Mouse (Mus musculus): ENCODE measurements around the gene Kbtbd12. TPM values are rescaled to one million over a fixed set of nuclear protein-coding genes. Genes with fewer than 3 reads are reported as not detected.

The Kbtbd12 gene
- polyA plus RNA-seq, 1 experiment from 2014 or later, result 0.28 TPM

DNA sequence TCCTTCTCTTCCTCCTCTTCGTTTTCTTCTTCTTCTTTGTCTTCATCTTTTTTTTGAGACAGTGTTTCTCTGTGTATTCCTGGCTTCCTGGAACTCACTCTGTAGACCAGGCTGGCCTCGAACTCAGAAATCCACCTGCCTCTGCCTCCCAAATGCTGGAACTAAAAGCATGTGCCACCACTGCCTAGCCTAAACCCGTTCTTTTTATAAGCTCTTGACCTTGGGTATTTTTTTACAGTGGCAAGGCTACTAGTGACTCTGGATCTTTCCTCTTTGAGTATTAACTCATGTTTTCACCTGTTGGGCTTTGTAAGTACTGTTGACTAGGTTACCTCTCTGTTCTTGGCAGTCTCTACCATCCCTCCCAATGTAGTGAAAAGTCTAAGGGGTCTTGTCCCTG, 114.7 kb downstream of the Kbtbd12 start:
- H3K9ac ChIP-seq (ENCODE audit: low read length), result no peak overlapping the region
- no peak overlapping the region for H3K27ac ChIP-seq (replicated peaks)
- no peak overlapping the region for H3K4me3 ChIP-seq (ENCODE audit: low read depth, low read length)
- no peaks in the 10 kb centered on the region for H3K27me3 ChIP-seq (ENCODE audit: control insufficient read depth, insufficient read depth, low read length)
- H3K36me3 ChIP-seq (ENCODE audit: control insufficient read depth, insufficient read depth, low read length), result no peaks in the 10 kb centered on the region
- TF ChIP-seq EP300 (optimal IDR thresholded peaks at IDR 0.05) (no peak), CTCF (IDR thresholded peaks at IDR 0.05; ENCODE audit: low read depth) (no peak)
- no peak overlapping the region for H3K4me2 ChIP-seq (replicated peaks; ENCODE audit: low read depth)
- no peak for DNase-seq (ENCODE audit: low spot score)
- 64% methylated on average over 3 of the region's 3 CpGs for WGBS
- no peaks in the 10 kb centered on the region for H3K4me1 ChIP-seq (replicated peaks; ENCODE audit: control insufficient read depth, insufficient read depth)
- H3K9me3 ChIP-seq (ENCODE audit: control insufficient read depth, low read length), result no peaks in the 10 kb centered on the region
- ATAC-seq (ENCODE audit: low FRiP score, low TSS enrichment), result no peak

GRCm38 (mm10) chr6:88522606-88523005, 115.1 kb downstream of the Kbtbd12 start:
- DNase-seq (ENCODE audit: low spot score), result no peak
- no peak overlapping the region for H3K27ac ChIP-seq (replicated peaks)
- no peak overlapping the region for H3K4me2 ChIP-seq (replicated peaks; ENCODE audit: low read depth)
- no peak for ATAC-seq (ENCODE audit: low FRiP score, low TSS enrichment)
- H3K4me3 ChIP-seq (ENCODE audit: low read depth, low read length), result no peak overlapping the region
- H3K27me3 ChIP-seq (ENCODE audit: control insufficient read depth, insufficient read depth, low read length), result no peaks in the 10 kb centered on the region
- no peak overlapping the region for H3K9ac ChIP-seq (ENCODE audit: low read length)
- 49% methylated on average over 3 of the region's 3 CpGs for WGBS
- TF ChIP-seq CTCF (IDR thresholded peaks at IDR 0.05; ENCODE audit: low read depth), result no peak
- no peak for TF ChIP-seq EP300 (optimal IDR thresholded peaks at IDR 0.05)
- H3K36me3 ChIP-seq (ENCODE audit: control insufficient read depth, insufficient read depth, low read length), result no peaks in the 10 kb centered on the region
- H3K4me1 ChIP-seq (replicated peaks; ENCODE audit: control insufficient read depth, insufficient read depth), result no peaks in the 10 kb centered on the region
- no peaks in the 10 kb centered on the region for H3K9me3 ChIP-seq (ENCODE audit: control insufficient read depth, low read length)

DNA sequence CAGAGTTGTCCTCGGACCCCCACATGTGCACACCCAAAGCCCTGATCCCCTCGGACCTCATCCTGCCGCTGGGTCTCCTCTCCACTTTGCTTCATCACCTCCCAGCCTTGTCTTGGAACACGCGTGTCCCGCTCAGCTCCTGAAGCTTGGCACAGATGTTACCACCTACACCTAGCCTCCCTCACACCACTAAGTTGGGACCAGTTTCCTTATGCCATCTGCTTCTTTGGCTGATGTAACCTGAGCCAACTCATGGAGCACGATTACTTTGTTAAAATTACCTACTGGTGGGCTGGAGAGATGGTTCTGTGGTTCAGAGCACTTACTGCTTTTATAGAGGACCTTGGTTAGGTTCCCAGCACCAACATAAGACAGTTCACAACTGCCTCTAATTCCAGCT, 115.9 kb downstream of the Kbtbd12 start:
- Histone ChIP-seq H3K4me1 (replicated peaks; ENCODE audit: control insufficient read depth, insufficient read depth) (peaks cover 4% of the 10 kb centered on the region; the same call in 1 of the 2 replicates), H3K4me3 (ENCODE audit: low read depth, low read length) (no peak overlapping the region), H3K27me3 (ENCODE audit: control insufficient read depth, insufficient read depth, low read length) (no peaks in the 10 kb centered on the region), H3K27ac (replicated peaks) (no peak overlapping the region), H3K9ac (ENCODE audit: low read length) (no peak overlapping the region), H3K9me3 (ENCODE audit: control insufficient read depth, low read length) (no peaks in the 10 kb centered on the region), H3K36me3 (ENCODE audit: control insufficient read depth, insufficient read depth, low read length) (no peaks in the 10 kb centered on the region), H3K4me2 (replicated peaks; ENCODE audit: low read depth) (no peak overlapping the region)
- ATAC-seq (ENCODE audit: low FRiP score, low TSS enrichment) (no peak), DNase-seq (ENCODE audit: low spot score) (no peak)
- no peak for TF ChIP-seq CTCF (IDR thresholded peaks at IDR 0.05; ENCODE audit: low read depth)
- TF ChIP-seq EP300 (optimal IDR thresholded peaks at IDR 0.05), result no peak
- WGBS, result 85% methylated on average over 7 of the region's 7 CpGs

GRCm38 (mm10) chr6:88518404-88519263, 119.1 kb downstream of the Kbtbd12 start, which contains the start of gene Sec61a1:
TSS of gene Sec61a1 (minus strand) at chr6:88518905.
- peak; percentile 97 for DNase-seq (ENCODE audit: low spot score)
- TF ChIP-seq EP300 (optimal IDR thresholded peaks at IDR 0.05) (no peak), CTCF (IDR thresholded peaks at IDR 0.05; ENCODE audit: low read depth) (peak; percentile 8; the same call in 1 of the 2 replicates)
- Histone ChIP-seq H3K27ac (replicated peaks) (peak within 1 kb of the TSS; percentile 96), H3K4me2 (replicated peaks; ENCODE audit: low read depth) (peak within 1 kb of the TSS; percentile 92), H3K4me3 (ENCODE audit: low read depth, low read length) (peak within 1 kb of the TSS; percentile 89), H3K36me3 (ENCODE audit: control insufficient read depth, insufficient read depth, low read length) (peaks cover 9% of the 10 kb centered on the region; the same call in 1 of the 2 replicates), H3K9me3 (ENCODE audit: control insufficient read depth, low read length) (no peaks in the 10 kb centered on the region), H3K4me1 (replicated peaks; ENCODE audit: control insufficient read depth, insufficient read depth) (peaks cover 5% of the 10 kb centered on the region; the same call in 1 of the 2 replicates), H3K27me3 (ENCODE audit: control insufficient read depth, insufficient read depth, low read length) (no peaks in the 10 kb centered on the region), H3K9ac (ENCODE audit: low read length) (peak within 1 kb of the TSS; percentile 91)
- under 1% methylated on average over 68 of the region's 80 CpGs for WGBS
- ATAC-seq (ENCODE audit: low FRiP score, low TSS enrichment), result peak; percentile 98

GRCm38 (mm10) chr6:88517701-88518403, 119.9 kb downstream of the Kbtbd12 start:
- 4% methylated on average over 18 of the region's 18 CpGs for WGBS
- peak overlapping the region; percentile 96 for H3K27ac ChIP-seq (replicated peaks)

More at GRCm38 (mm10) chr6:88517701-88518403, 119.9 kb downstream of the Kbtbd12 start:
- Histone ChIP-seq H3K27me3 (ENCODE audit: control insufficient read depth, insufficient read depth, low read length) (no peaks in the 10 kb centered on the region), H3K9ac (ENCODE audit: low read length) (peak overlapping the region; percentile 91), H3K9me3 (ENCODE audit: control insufficient read depth, low read length) (no peaks in the 10 kb centered on the region), H3K4me3 (ENCODE audit: low read depth, low read length) (peak overlapping the region; percentile 89), H3K4me2 (replicated peaks; ENCODE audit: low read depth) (peak overlapping the region; percentile 69), H3K36me3 (ENCODE audit: control insufficient read depth, insufficient read depth, low read length) (peaks cover 9% of the 10 kb centered on the region; the same call in 1 of the 2 replicates), H3K4me1 (replicated peaks; ENCODE audit: control insufficient read depth, insufficient read depth) (peaks cover 5% of the 10 kb centered on the region; the same call in 1 of the 2 replicates)
- TF ChIP-seq CTCF (IDR thresholded peaks at IDR 0.05; ENCODE audit: low read depth), result no peak
- no peak for TF ChIP-seq EP300 (optimal IDR thresholded peaks at IDR 0.05)
- DNase-seq (ENCODE audit: low spot score), result peak; percentile 29
- no peak for ATAC-seq (ENCODE audit: low FRiP score, low TSS enrichment)
